Mouse (Mus musculus) adrenal gland (tissue): ENCODE results near the gene Rpl12.

Experiments used
- intact Hi-C: fragments of 180-260 bp; cut with DNase I; formaldehyde crosslinking; loops from one replicate; pipeline ENCODE4 v1.15.1; 2025
- long read RNA-seq, 2 experiments: library from polyadenylated mRNA; unstranded; transcript quantifications; one replicate each; pipeline ENCODE4 v2.0.0; 2020; ENCODE audit warnings: borderline replicate concordance in 1 of 2; ENCODE audit not compliant: insufficient replicate concordance in 1 of 2

Rpl12 gene
- long read RNA-seq, experiment 1, transcript Rpl12-203 (7 exons, 1,242 nt), result major isoform, 88 of 95 reads
- long read RNA-seq, experiment 1, partial matches to known transcripts, result 1 of 95 reads
- long read RNA-seq, experiment 1, other reads (novel, unspliced or antisense), result 3 of 95 reads
- long read RNA-seq, experiment 2, transcript Rpl12-203 (7 exons, 1,242 nt), result major isoform, 90 of 99 reads
- long read RNA-seq, experiment 2, partial matches to known transcripts, result 0 of 99 reads
- long read RNA-seq, experiment 2, other reads (novel, unspliced or antisense), result 6 of 99 reads

DNA sequence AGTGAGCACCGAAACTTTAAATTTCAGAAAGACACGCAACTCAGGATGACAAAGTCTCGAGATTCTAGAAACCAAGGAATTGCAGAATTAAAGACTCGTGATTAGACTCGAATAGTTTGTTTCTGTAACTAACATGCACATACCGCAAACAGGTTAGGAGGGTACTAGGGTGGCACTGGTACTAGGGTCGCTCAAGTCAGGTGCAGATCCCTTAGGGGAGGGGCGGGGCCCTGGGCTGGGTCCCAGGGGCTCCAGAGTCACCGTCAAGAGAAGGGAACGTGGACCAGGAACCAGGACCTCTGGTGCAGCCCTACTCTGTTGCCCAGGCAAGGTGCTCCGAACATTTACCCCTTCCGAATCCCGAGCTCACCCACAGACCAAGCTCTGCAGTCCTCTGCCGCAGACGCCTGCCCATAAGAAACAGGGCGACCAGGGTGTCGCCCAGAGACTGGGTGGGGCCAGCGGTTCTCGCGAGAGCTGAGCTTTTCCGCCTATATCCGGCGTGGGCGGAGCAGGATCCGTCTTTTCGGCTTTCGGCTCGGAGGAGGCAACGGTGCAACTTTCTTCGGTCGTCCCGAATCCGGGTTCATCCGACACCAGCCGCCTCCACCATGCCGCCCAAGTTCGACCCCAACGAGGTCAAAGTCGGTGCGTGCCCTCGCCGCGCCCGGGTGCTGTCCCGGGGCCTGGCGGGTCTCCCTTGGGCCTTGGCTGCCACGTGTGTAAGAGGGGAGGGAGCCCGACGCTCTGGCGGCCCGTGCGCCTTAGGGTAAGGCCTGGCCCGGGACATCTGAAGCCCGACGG lies at the start of gene Rpl12, which contains the start of gene Lrsam1:
Gene Rpl12 (plus strand): TSS at position 368 of the 804 bp plus-strand sequence.
Gene Lrsam1 (minus strand): TSS at position 423 of the 804 bp plus-strand sequence.
- intact Hi-C loops, result no loop called here

DNA sequence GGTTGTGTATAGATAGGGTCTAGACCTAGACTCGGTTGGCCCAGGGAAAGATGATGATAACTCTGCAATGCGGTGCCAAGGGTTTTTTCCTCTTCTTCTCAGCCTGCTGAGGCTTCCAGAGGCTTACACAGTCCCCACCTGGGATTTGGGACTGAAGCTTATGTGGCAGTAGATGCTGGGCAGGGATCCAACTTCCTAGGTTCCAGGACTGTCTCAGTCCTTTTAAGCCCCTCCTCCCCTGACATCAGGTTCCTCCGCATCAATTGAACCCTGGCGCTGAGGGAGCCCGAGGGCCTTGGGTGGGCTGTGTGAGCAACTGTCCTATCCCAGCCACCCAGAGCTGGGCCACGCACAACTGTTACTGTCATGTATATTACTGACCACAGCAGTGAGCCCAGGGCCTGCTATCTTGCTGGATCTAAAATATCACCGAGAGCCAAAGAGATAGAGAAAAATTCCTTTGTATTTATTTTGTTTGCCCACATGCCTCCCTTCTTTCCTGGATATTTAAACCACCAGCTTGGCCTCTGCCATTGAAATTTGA lies 49.6 kb upstream of the Rpl12 start:
- intact Hi-C loops, result loop anchor here (1.0 kb wide), 1 partner anchor 45 kb away; no protein-coding TSS in a partner anchor

DNA sequence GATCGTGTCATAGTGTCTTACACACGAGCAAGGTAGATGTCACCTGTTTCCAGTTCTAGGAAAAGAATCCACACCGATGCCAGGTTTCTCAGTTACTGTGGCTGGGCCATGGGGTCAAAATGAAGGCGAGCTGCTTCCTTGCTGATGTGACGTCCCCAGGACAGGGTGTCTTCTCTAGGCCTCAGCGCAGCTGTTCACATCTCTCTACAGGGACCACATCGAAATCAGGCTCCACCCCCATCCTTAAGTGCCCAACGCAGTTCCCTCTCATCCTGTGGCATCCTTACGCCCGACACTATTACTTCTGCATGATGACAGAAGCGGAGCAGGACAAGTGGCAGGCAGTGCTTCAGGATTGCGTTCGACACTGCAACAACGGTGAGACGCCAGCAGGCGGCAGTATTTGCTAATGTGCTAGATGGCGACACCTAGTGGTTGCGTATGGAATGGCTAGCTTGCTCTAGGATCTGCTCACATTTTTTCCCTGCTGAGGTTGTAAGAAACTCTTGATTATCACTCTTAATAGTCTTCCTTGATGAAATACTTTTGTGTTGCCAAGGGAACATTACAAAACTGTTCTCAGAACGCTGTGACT lies 49.1 kb upstream of the Rpl12 start:
- intact Hi-C loops, result loop anchor here (1.0 kb wide), 1 partner anchor 46 kb away; no protein-coding TSS in a partner anchor

DNA sequence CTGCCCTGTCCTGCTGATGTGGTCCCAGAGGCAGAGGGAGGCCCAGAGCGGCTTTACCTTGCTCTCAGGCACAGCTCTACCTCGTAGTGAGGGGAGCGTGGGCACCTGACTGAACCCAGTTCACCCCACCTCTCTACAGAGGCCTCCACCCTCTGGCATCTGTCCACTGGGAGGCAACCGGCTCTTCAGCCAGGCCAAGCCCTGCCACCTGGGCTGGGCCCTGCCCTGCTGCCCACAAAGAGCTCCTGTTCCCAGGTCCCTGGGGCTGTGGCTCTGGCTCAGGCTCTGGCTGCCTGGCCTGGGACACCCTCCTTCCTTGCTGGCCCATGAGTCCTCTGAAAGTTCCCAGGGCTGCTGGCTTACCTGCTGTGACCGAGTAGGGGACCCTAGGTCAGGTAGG lies 47.0 kb upstream of the Rpl12 start:
- intact Hi-C loops, result no loop called here

DNA sequence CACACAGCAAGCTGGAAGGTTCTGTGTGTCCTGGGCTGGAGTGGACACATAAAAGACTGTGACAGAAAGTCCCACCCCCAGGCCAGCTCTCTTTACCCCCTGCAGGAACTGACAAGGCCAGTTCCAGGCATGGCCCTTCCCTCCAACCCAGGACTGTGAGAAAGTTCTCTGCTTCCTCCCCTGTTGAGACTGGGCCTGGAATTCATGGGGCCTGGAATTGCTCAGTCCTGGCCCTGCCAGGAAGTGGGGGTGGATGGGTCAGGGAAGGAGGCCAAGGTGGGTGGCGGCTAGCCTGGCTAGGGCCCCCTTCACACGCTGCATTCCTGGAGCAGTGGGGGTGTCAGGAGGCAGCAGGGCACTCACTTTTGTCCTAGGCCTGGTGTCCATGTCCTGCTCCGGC lies 46.5 kb upstream of the Rpl12 start:
- intact Hi-C loops, result no loop called here

DNA sequence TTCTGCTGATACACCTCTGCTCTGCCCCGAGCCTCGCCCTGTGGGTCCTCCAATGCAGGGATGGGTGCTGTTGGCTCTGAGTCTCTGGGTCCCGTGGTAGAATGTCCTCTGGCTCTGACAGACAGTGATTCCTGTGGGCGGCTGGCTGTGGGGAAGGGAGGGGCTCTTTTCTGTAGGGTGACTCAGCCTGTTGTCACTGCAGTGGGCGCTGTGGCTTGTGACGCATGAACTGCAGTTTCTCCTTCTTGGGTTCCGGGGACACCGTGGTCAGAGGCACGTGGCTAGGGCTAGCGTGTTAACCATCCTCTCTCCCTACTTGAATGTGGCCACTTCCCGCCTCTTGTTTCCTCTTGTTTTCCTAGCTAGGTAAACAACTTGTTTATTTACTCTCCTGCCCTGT lies 43.8 kb upstream of the Rpl12 start:
- intact Hi-C loops, result no loop called here

DNA sequence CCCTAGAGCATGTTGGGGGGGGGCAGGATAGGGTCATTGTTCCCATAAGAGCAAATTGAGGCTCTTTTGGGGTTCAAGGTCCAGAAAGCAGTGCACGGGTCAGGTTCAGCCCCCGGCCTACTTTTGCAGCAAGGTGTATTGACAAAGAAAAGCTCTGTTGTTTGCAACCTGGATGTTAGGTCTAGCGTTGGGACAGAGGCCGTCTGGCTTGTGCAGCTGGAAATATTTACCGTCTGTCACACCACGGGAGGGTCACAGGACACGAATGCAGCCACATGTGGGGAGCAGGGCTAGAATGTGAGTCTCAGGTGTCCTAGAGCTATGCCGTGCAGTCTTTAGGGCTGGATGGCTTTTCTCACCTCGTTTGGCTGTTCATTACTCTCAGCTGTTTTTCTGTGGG lies 43.0 kb upstream of the Rpl12 start:
- intact Hi-C loops, result no loop called here

DNA sequence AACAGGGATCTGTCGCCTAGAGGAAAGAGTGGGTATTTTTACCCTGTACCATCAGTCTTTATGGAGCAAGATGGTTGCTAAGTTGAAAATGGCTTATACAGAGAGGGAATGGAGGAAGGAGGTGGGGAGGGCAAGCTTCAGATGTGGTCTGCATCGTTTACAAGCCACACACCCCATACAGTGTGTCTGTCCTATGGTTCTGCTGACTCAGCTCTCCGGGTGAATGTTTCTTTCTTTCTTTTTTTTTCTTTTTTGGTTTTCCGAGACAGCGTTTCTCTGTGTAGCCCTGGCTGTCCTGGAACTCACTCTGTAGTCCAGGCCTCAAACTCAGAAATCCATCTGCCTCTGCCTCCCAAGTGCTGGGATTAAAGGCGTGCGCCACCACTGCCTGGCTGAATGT lies 40.1 kb upstream of the Rpl12 start:
- intact Hi-C loops, result loop anchor here (10.0 kb wide), 1 partner anchor 136 kb away; the partner anchor contains the start of gene Cfap157

DNA sequence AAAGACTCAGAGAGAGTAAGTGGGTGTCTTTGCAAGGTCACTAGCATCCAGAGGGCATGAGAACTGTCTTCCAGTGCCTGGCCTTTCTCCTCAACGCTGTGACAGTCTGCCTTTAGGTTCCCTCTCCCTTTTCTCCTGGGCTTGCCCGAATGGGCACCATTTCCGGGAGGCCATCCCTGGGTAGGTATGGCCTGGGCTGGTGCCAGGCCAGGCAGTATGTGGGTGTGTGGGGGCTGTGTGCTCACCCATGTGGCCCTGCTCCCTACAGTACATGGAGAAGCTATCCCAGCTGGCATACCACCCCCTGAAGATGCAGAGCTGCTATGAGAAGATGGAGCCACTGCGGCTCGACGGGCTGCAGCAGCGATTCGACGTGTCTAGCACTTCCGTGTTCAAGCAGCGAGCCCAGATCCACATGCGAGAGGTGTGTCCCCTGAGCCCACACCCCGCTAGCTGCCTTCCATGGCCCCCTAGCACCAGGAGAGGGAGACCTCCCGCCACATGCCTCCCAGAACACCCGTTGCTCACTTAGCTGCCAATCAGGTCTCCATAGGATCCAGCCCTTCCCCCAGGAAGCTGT lies 39.5 kb upstream of the Rpl12 start:
- intact Hi-C loops, result loop anchor here (10.0 kb wide), 1 partner anchor 137 kb away; the partner anchor contains the start of gene Cfap157

DNA sequence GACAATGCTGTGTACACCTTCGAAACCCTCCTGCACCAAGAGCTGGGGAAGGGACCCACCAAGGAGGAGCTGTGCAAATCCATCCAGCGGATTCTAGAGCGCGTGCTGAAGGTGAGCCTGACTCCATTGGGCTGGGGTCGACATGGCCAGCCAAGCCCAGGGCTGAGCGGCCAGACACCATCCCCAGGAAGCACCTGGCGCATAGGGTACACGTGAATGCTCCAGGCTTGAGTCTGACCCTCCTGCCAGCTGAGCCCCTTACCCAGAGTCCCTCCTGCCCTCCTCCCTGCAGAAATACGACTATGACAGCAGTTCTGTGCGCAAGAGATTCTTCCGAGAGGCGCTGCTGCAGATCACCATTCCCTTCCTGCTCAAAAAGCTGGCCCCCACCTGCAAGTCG lies 38.8 kb upstream of the Rpl12 start:
- intact Hi-C loops, result loop anchor here (10.0 kb wide), 1 partner anchor 138 kb away; the partner anchor contains the start of gene Cfap157

DNA sequence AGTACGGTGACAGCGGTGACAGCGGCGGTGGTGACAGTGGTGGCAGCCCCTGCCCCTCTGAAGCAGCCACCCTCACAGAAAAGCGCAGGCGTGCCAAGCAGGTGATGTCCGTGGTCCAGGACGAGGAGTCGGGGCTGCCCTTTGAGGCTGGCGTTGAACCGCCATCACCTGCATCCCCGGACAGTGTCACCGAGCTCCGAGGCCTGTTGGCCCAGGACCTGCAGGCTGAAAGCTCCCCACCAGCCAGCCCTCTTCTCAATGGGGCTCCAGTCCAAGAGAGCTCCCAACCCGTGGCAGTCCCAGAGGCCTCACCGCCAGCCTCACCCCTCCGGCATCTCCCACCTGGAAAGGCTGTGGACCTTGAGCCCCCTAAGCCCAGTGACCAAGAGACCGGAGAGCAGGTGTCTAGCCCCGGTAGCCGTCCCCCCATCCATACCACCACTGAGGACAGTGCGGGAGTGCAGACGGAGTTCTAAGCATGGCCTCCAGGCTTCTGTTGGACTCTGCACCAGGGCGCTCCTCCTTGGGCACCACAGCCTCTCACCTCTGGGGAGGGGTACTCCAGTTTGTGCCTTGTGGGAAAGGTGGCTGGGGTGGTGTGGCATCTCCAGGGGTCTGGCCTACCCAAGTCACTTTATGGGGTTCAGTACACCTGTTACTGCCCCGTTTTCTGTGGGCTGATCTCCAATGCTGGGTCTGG lies 37.7 kb upstream of the Rpl12 start:
- intact Hi-C loops, result loop anchor here (10.0 kb wide), 1 partner anchor 139 kb away; the partner anchor contains the start of gene Cfap157

DNA sequence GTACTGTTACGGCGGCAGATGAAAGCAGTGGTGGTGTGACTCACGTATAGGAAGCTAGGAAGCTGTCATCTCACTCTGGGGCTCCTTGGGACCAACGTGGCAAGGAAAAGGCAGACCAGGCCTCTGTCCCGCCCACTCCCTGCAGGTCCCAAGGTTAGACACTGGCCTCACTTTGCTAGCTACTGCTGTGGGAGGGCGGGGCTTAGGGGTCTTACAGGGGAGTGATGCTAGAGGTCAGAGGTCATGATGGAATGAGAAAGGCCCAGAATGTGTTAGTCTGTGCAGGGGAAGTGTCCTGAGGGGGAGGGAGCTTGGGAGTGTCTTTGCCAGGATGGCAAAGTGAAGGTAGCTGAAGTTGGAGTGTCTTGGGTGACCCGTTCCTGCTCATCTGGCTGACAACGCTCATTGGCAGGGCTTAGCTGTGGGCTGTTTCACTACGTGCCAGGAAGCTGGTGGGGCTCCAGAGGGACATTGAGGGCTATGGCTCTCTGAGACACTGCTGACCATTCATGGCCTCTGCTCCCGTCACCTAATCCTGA lies 37.0 kb upstream of the Rpl12 start:
- intact Hi-C loops, result loop anchor here (10.0 kb wide), 1 partner anchor 140 kb away; the partner anchor contains the start of gene Cfap157

DNA sequence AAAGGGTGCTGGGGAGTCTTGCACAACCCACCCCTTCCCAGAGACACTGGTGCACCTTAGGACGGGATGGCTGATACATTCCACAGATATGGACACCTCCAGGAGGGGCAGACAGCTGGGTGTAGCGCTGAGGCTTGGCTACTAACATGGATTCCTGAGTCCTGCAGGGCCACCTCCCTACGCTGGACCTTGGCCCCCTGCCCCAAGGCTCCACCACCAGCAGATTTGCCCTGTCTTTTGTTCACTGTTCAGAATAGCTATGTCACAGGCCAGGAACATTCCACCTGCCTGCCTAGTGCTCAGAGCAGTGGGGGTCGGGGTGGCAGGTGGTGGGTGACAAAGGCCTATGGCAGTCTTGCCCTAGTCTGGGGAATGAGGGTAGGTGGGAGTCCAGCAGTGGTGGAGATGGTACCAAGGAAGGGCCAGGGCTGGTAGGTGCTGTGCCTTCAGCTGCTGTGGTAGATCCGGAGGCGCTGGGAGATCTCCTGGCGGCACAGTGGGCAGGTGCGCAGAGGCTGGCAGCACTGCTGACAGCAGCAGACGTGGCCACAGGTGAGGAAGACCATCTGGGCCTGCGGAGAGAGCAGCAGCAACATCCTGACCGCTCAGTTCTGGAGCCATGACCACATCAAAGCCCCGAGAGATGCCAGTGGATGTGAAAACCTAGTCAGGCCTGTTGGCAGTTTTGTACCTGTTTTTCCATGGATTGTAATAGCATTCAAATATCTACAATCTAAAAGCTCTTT lies 34.9 kb upstream of the Rpl12 start:
- intact Hi-C loops, result loop anchor here (10.0 kb wide), 1 partner anchor 142 kb away; the partner anchor contains the start of gene Cfap157

DNA sequence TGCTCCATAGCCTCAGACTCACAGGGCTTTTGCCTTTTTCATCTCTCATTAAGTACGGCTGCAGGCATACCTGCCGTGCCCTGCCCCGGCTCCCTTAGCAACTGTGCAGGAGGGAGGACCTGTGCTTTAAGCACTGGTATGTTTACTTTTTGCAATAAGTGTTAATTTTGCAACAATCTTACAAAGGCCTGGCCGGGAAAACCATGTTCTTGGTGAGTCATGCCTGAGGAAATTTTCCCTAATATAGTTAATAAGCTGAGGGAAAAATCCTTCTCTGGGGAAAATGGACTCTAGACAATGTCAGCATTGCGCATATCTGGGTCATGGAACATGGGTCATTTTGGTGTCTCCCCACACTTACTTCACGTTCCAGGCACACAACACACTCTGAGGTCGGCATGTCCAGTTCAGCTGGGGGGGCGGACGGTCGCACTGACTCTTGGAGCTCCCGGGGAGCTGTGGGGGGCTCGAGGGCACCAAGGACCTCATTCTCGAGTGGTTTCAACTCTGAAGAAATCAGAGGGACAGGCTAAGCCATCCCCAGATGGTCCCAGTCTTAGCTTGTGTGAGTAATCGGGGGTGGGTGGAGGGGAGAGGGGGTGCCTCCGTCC lies 33.6 kb upstream of the Rpl12 start:
- intact Hi-C loops, result loop anchor here (2.0 to 10.0 kb wide), 2 partner anchors 63 to 143 kb away; partner anchors contain the start of gene Cfap157

DNA sequence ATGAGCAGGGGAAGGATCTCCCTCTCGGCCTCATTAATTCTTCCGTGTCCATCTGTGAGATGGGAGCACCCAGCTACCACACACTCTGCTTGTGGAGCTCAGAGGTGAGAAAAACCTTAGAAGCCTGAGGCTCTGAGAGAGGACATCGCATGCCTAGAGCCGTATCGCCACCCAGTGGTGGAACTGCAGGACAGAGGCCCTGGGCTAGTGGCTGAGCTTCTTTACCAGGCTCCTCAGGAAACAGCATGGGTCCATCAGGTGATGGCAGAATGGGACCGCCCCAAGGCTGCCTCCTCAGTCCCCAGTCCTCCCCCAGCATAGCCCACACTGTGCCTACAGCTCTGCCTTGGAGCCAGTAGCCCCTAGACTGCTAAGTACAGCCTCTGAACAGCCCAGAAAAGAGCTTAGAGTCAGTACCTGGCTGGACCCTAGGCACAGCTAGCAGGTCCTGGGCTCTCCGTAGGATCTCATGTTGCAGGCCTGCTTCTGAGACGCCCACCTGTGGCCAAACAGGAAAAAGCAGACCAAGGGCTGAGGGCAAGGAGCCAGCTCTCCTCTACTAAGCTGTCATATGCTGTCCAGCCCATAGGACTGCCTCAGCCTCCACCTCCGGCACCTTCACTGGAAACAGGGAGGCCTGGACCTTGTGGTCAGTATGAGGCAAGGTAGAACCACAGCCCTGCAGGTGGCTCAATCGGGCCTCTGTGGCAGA lies 33.0 kb upstream of the Rpl12 start:
- intact Hi-C loops, result loop anchor here (2.0 to 10.0 kb wide), 2 partner anchors 64 to 144 kb away; partner anchors contain the start of gene Cfap157

DNA sequence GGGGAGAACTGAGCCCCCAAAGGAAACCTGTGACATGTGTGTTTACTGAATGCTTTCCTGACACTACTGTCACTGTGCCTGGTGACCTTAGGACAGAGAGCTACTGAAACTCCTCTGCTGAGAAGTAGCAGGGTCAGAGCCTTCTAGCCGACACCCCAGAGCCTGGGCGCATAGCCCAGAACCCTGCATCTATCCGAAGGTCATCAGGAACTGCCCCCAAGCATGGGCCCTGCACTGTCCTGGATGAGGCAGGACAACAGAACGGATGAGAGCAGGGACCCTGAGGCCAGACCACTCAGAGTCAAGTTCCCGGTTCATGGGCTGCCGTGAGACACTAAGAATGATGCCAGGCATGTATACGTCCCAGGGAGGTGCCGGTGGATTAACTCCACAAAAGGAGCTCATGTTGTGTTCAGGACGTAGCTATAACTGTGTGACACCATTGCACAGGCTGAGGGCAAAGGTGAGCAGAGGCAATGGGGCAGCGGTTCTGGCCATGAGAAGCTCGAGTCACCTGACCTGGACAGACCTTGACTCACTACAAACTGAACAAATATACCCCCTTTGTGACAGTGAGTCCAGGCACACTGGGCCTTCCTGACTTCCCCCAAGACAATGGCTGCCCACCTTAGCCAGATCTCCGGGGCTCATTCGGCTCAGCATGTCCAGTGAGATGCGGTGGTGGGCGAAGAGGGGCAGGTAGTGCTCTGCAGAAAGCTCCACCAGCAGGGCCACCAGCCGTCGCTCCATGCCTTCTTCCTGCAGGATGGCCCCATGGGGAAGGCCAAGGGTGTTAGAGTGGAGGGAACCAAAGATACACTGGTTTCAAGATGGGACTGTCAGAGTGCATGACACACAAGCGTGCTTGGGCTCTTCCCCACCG lies 32.2 kb upstream of the Rpl12 start:
- intact Hi-C loops, result loop anchor here (2.0 to 10.0 kb wide), 2 partner anchors 64 to 144 kb away; partner anchors contain the start of gene Cfap157

DNA sequence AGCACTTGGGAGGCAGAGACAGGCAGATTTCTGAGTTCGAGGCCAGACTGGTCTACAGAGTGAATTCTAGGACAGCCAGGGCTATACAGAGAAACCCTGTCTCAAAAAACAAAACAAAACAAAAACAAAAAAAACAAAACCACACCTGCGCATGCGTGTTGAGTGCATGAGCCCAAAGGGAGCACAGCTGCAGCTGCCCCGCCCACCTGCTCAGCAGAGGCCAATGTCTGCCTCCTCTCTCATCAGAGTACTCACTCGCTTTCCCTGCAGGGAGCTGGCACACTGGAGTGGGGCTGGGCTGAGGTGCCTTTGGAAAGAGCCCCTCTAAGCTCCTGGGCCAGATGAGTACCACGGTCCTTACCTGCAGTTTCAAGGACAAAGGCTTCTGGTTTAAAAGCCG lies 29.6 kb upstream of the Rpl12 start:
- intact Hi-C loops, result no loop called here
